Mouse (Mus musculus) CD8-positive naive resting alpha-beta T cell, adult 2 months (primary cell): ENCODE data around the gene Gm13539.
"Not testable (repeated sequence)": the region's sequence is repeated elsewhere in the genome, so short reads cannot be mapped to it uniquely, and the experiment has no call there.

Experiments
- DNase-seq, 2 experiments: peaks; one replicate each; pipeline ENCODE4 v3.0.0; 2022; ENCODE audit warnings: low read depth in 2 of 2, low spot score in 2 of 2

Gene Gm13539

DNA sequence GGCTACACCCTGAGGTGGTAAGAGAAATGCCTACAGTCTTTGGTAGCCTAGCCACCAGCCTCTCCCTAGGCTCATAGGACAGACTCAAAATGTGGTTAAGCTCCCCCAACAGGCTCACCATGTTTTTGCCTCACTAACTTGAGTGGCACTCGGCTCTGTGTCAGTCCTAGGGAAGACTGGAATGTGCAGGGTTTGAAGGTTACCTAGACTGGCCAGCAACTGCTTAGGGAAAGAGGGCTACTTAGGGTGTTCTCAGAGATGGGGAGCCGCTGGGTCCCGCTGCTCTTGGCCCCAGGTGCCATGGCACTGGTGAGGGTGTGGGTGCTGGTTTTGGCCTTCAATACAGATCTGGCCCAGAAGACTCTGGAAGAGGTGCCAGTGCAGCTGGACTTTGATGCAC lies at the start of gene Gm13539:
Gm13539 (plus strand) TSS at position 301 of the 400 bp plus-strand sequence.
- no peak for DNase-seq

DNA sequence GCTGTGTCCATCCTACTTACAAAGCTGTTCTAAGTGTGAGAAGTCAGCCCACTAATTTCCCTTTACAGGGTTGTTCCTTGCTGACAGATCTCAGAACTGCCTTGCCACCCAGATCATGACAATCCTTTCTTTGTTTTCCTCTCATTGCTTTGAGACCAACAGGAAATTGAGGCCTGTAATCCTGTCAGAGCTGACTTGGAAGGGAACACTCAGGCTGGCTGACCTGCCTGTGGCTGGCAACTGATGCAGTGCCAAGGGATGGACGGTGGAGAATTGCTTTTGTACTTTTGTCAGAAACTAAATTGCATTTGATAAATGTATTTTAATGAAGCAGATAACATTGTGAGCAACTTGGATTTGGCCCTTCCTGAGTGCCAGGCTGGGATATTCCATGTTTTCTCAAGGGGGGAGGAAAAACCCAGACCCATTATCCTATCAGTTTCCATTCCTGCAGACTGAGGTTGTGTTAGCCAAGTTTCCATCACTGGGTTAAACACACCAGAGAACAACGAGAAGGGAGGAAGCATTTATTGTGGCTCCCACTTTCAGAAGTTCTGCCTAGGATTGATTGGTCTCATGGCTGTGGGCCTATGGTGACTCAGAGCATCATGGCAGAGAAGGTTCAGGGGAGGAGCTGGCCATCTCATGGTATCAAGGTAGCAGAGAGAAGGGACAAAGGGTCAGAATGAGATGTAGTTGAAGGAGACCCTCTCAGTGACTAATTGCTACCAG lies 48.7 kb upstream of the Gm13539 start:
- no peak for DNase-seq

DNA sequence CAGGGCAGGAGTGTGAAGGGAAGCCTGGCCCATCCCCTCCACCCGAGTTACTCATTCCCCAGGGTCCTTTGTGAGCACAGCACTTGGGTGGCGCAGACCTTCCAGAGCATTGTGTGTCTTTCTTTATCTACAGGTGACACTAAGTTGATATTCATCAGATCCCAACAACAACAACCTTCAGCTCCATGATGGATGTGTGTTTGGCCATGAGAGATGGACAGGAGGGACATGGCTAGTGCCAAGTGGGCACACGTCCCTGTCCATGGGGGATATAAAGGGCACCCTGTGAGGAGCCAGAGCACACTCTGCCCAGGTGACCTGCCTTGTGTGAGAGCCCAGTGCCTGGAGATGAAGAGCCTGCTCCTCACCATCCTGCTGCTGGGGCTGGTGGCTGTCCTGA lies 45.3 kb upstream of the Gm13539 start, which contains the start of gene Obp2b:
Obp2b (plus strand) TSS at position 301 of the 400 bp plus-strand sequence.
- DNase-seq = not testable (repeated sequence)

DNA sequence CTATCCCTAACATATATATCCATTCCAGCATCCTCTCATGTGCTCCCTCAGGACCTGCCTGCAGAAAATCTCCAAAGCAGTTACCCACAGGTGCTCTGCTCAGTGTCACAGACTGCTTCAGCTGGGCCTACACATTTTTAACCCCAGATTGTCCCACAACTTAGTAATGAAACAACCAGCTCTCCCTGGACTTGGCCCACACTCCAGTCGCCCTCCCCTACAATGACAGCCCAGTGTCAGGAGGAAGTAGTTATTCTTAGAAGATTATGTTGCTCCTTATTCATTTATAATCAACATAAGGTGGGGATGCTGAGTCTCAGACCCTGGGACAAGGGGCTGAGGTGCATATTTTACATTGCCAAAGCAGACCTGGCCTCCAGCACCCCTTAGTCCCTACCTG lies 40.4 kb upstream of the Gm13539 start:
- DNase-seq = no peak

DNA sequence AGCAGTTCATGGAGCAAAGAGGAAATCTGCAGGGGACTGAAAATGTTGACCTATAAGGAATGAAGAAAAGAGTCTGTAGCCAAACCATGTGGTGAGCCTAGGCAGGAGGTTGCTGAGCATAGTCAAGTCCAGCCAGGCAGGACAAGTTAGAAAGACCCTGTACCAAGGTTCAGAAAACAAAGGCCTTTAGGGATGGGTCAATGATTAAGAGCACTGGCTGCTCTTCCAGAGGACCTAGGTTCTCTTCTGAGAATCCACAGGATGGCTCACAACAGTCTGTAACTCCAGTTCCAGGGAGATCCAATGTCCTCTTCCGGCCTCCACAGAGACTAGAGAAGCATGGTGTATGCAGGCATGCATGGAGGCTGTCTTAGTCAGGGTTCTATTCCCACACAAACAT lies 27.9 kb upstream of the Gm13539 start:
- DNase-seq = no peak

DNA sequence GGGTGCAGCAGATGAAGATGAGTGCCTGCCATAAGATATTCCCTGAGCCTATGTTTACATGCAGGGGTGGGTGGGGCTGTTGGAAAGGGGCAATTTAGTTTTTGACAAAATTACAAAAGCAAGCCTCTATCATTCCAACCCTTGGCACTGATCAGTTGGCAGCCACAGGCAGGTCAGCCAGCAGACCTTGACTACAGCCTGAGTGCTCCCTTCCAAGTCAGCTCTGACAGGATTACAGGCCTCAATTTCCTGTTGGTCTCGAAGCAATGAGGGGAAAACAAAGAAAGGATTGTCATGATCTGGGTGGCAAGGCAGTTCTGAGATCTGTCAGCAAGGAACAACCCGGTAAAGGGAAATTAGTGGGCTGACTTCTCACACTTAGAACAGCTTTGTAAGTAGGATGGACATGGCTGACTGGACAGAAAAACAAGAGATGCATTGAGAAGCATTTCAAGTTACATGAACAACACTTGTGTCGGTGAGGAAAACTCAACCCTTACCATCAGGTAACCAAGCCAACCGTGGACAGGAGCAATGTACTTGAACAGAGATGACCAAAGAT lies 23.9 kb upstream of the Gm13539 start:
- DNase-seq = no peak

DNA sequence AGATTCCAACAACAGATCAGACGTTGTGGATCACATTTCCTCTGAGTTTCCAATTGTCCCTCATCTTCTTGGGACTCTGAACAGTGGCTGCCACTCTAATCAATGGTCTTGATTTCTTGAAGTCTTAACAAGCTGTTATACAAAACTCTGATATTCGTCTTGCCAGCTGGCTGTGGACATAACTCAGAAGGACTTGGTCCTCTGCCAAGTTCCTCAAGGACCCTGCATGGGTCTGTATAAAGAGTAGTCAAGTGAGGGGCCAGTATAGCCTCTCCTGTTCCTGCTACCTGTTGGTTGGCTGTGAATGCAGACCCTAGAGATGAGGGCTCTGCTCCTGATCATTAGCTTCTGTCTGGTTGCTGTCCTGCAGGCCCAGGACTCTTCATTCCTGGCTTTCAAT lies 16.8 kb upstream of the Gm13539 start, which contains the start of gene Lcn3:
Lcn3 (plus strand) TSS at position 301 of the 400 bp plus-strand sequence.
- DNase-seq = no peak

DNA sequence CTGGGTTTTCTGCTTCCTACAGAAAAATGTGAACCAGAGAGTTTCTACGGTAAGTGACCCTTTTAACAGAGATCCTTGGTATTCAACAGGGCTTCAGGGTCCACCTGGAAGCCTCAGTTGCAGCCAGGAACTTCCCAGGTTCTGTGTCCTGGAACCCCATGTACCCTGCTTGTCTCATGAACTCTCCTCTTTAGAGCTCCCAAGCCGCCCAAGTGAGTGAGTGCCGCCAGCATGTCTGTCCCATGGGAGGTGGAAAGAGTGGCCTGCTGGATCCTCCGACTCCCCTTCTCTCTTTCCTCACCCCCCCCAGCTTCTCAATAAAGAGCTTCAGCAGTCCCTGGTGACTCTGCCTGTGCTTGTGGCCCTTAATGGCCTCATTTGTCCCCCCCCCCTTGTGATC lies 14.3 kb upstream of the Gm13539 start:
- DNase-seq = no peak

DNA sequence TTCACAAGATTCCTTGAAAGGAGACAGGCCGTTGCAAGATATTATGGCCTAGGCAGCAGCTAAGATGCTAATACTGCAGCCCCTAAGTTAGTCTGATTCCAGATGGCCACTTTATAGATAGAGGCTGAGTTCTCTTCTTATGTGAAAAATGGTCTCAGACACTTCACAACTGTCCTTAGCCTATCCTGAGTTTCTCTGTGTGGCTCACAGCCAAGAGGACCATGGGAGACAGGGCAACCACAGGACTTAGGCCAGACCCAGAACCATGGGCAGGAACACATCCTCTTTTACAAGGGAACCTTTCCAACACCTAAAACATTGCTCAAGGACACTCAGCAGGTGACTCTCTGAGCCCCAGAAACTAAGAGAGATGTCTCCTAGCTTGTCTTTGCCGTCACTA lies 8.6 kb upstream of the Gm13539 start:
- DNase-seq = no peak

DNA sequence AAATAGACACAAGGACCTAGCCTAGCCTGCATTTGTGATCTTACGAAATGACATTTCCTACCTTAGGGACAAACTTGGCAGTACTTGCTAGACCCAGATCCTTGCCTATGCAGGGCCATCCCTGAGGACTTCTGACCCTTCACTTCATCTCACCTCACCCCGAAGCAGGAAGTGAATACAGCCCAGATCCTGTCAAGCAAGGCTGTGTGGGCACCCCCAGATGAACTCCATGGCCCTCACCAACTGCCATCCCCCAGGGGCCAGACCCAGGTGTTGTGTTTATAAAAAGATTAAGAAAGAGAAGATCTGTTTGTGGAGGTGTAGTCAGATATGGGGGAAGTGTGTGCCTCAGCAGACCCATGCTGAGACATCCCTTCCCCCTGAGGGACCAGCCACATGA lies 7.4 kb upstream of the Gm13539 start:
- DNase-seq = no peak

DNA sequence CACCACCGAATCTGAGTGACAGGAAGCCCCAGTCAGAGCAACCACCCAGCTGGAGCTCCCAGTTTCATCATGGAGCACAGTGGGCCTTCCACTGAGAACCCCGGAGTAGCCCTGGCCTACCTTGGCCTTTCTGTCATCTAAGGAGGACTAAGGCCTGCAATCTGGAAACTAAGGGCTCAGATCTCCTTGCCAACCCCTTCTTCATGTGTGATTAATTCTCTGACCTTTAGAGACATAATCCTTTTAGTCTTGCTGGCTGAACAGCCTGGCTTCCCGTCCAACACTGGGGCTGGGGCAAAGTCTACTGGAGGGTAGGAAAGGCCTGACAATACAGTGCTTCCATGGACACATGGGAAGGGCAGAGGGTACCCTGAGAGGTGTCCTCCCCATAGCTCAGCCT lies 6.1 kb upstream of the Gm13539 start:
- DNase-seq = no peak

DNA sequence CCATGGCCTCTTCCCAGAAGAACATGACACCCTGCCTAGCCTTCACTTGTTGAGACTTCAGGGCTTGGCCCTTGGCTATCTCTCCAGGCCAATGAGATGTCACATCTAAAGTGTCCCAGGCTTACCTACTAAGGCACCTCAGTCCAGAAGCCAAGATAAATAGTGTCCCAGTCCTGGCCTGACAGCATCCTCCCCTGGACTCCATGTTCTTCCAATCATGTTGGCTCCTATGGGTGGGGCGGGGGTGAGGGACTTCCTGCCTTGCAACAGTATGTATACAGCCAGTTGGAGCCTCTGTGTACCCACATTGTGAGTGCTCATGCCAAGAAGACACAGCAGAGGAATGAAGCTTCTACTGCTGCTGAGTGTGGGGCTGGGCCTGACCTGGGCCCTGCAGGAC lies 5.3 kb upstream of the Gm13539 start, which contains the start of gene Lcn11:
Lcn11 (plus strand) TSS at position 301 of the 400 bp plus-strand sequence.
- DNase-seq = no peak

DNA sequence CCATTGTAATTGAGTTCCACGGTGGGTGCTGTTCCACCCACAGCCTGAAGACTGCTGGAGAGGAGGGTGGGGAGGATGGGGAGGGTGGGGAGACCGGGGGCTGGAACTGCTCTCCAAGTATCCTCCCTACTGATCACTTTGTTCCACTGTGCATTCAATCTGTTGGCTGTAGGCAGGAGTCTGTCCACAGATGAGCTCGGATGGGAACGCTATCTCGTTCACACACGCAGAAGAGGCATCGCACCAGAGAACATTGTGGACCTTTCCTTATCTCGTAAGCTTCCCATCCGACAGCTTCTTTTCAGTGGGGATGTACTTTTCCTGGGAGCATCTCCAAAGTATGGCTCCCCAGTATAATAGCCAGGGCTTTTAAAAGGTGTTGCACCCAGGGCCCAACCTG lies 3.0 kb upstream of the Gm13539 start:
- DNase-seq = no peak

DNA sequence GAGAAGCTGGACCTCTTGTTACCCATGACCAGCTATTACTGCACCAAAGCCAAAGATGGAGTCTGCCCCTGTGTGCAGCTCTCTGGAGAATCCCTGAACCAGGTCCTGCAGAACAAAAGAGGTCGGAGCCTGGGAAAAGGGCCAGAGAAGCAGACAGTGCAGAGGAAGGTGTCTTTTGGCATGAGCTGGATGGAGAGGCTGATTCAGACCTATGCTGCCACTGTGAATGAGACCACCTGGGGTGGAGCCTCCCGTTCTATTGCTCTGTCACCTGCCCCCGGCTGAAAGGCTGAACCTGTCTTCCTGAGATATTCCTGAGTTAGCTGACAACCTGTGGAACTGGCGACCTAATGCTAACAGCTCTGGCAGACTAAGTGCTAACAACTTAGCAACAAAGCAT lies 1.1 kb upstream of the Gm13539 start:
- DNase-seq = no peak

DNA sequence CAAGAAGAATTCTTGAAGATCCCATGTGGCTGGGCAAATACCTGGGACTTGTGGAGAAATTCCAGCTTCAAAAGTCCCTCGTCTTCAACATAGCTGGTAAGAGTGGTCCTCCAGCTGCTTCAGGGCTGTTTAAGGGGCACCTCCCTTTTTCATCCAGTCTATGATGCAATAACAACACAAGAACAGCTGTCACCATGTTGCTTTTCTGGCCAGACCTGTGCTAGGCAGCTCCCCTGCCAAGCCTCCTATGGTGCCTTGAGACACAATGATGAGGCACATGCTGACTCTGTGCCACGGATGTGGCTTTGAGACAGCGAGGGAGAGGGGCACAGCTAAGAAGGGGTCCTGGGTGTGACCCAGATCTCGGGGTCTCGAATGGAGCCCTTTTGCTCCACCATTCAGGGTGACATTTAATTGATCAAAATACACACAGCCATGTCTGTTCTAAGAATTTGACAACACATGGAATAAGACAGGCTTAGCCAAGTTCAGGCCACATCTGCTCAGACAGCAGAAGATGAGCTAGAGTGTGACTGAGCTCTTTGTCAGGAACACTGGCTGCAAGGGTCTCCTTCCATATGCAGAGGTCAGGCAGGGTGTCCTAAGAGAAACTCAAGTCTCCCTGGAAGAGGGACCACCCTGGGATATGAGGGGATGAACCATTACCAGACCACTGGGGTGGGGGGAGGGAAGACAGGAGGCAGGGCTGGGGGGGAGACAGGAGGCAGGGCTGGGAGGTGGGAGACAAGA lies 3.7 kb downstream of the Gm13539 start:
- DNase-seq = no peak

DNA sequence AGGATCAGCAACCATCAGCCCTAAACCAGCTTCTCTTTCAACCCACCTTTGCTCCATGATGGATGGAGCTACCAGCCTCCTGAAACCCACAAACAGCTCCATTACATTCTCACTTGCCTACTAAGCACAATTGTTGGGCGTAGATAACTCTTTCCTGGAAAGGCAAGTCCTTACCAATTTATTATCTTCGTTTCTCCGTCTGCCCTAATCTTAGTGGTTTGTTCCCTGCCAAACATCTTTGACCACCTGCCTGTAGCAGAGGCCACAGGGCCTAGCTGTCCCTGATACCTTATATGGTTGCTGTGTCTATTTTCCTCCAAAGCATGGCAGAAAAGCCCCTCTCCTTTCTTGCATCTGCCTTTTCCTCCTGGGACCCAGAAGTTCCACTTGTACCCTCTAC lies 7.0 kb downstream of the Gm13539 start:
- no peak for DNase-seq

DNA sequence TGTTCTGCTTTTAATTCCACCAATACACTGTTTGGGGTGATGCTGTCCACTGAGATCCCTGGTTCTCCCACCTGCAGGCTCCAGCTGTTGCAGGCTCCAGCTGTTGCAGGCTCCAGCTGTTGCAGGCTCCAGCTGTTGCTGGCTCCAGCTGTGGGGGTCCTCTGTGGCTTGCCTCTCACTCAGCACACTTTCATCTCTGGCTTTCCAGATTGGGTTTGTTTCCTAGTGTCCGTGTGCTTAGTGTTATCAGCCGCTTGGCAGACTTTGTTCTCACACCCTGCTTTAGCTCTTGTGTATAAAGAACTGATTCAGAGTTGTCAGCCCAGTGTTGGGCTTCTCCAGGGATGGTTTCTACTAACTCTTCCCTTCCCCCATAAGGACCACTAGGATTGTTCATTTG lies 15.6 kb downstream of the Gm13539 start:
- no peak for DNase-seq

DNA sequence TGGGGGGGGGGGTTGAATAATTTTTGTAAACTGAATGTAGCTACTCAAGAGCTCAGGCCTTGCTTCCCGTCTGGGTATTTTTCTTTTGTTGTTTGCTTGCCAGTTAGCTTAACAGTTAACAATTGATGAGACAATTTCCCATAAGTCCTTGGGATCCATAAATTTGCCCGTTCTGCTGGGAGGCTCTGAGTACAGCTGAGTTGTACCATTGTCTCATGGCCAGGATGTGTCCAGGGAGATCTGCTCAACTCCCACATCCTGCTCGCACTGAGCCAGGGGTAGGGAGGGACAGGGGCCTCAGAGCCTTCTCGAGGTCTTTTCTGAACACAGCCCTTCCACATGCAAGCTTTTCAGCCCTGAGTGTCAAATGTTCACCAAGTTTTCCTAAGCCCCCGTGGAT lies 16.0 kb downstream of the Gm13539 start:
- no peak for DNase-seq

DNA sequence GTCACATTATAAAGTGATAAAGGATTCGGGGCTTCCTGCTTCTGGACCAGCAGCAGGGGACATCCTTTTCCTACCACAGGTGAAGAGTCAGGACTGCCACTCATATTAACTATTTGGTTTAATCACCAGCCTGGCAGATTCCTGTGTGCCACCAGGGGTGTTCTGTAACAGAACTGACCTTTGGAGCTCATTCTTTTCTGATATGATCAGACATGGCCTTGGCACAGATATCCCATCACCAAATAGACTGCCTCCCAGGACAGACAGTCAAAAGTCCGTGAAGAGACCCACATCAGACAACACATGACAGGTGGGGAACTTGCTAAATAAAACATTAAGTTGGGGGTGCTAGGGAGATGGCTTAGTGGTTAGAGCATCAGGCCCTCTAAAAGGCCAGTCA lies 29.7 kb downstream of the Gm13539 start:
- DNase-seq = no peak

DNA sequence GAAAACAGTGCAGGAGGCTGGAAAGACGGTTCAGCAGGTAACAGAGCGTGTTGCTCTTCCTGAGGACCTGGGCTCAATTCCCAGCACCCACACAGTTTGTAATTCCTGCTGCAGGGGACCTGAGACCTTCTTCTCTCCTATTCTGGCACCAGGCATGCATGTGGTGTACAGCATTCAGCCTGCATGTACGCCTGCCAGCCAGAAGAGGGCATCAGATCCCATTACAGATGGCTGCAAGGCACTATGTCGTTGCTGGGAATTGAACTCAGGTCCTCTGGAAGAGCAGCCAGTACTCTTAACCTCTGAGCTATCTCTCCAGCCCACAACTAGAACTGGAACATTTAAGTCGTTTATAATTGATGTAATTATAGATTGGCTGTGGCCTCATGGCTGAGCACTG lies 31.3 kb downstream of the Gm13539 start:
- DNase-seq = no peak

DNA sequence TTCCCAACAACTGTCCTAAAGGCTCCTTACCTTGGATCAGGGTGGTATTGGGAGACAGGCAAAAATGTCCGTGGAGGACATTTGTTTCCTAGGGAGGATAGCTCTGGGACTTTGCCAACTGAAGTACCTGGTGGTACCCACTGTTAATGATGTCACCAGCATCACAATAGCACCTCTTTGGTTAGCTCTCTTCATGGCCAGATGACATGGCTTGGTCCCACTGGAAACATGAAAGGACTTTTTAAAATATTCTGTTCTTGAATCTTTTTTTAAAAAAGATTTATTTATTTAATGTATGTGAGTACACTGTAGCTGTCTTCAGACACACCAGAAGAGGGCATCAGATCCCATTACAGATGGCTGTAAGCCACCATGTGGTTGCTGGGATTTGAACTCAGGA lies 33.7 kb downstream of the Gm13539 start, which contains the start of gene Glt6d1:
Glt6d1 (minus strand) TSS at position 101 of the 400 bp plus-strand sequence.
- DNase-seq = not testable (repeated sequence)

DNA sequence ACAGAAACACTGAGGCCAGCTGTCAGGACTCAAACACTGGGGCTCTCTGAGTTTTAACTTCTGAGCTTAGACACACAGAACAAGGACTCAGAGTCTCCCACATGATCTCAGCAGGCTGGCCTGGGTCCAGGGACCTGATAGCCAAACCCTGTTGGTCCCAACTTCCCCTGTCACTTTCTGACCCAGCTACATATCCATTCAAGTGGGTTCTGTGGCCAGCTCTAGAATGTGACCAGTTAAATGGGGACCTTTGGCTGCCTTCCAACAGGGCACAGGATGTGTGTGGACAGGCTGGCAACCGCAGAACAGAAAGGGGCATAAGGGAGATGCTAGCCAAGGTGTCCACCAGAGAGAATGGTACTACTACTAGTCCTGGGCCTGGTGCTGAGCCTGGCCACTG lies 40.7 kb downstream of the Gm13539 start, which contains the start of gene Lcn9:
Lcn9 (plus strand) TSS at position 348 of the 400 bp plus-strand sequence.
- no peak for DNase-seq
